Mouse (Mus musculus): Measurements from ENCODE around the gene F11r. TPM values are rescaled to one million over a fixed set of nuclear protein-coding genes. Genes with fewer than 3 reads are reported as not detected.
A peak's percentile ranks its signal among the peaks of the same experiment; 100 is the strongest.

F11r gene
- polyA plus RNA-seq, 1 experiment from 2014 or later: 95.8 TPM

GRCm38 (mm10) chr1:171407263-171407662 is 30.1 kb upstream of the F11r start:
- no peak overlapping the region for H3K4me2 ChIP-seq (replicated peaks; ENCODE audit: low read depth)
- H3K27ac ChIP-seq (replicated peaks): no peak overlapping the region
- TF ChIP-seq CTCF (IDR thresholded peaks at IDR 0.05; ENCODE audit: low read depth) (no peak), EP300 (optimal IDR thresholded peaks at IDR 0.05) (no peak)
- H3K4me1 ChIP-seq (replicated peaks; ENCODE audit: control insufficient read depth, insufficient read depth): no peaks in the 10 kb centered on the region
- no peak overlapping the region for H3K9ac ChIP-seq (ENCODE audit: low read length)
- H3K4me3 ChIP-seq (ENCODE audit: low read depth, low read length): no peak overlapping the region
- ATAC-seq (ENCODE audit: low FRiP score, low TSS enrichment): no peak
- H3K36me3 ChIP-seq (ENCODE audit: control insufficient read depth, insufficient read depth, low read length): no peaks in the 10 kb centered on the region
- H3K27me3 ChIP-seq (ENCODE audit: control insufficient read depth, insufficient read depth, low read length): no peaks in the 10 kb centered on the region
- no peaks in the 10 kb centered on the region for H3K9me3 ChIP-seq (ENCODE audit: control insufficient read depth, low read length)
- 72% methylated on average over 5 of the region's 5 CpGs for WGBS
- no peak for DNase-seq (ENCODE audit: low spot score)

GRCm38 (mm10) chr1:171410231-171410630 is 27.1 kb upstream of the F11r start:
- no peak overlapping the region for H3K27ac ChIP-seq (replicated peaks)
- no peak overlapping the region for H3K9ac ChIP-seq (ENCODE audit: low read length)
- TF ChIP-seq EP300 (optimal IDR thresholded peaks at IDR 0.05): no peak
- TF ChIP-seq CTCF (IDR thresholded peaks at IDR 0.05; ENCODE audit: low read depth): no peak
- WGBS: 89% methylated on average over 1 of the region's 1 CpGs
- ATAC-seq (ENCODE audit: low FRiP score, low TSS enrichment) (no peak), DNase-seq (ENCODE audit: low spot score) (no peak)
- no peak overlapping the region for H3K4me3 ChIP-seq (ENCODE audit: low read depth, low read length)
- no peak overlapping the region for H3K4me2 ChIP-seq (replicated peaks; ENCODE audit: low read depth)
- H3K9me3 ChIP-seq (ENCODE audit: control insufficient read depth, low read length): no peaks in the 10 kb centered on the region
- H3K36me3 ChIP-seq (ENCODE audit: control insufficient read depth, insufficient read depth, low read length): no peaks in the 10 kb centered on the region
- no peaks in the 10 kb centered on the region for H3K27me3 ChIP-seq (ENCODE audit: control insufficient read depth, insufficient read depth, low read length)
- 0 out of 2 replicates have a peak, but pooled peaks cover 3% of the 10 kb centered on the region for H3K4me1 ChIP-seq (replicated peaks; ENCODE audit: control insufficient read depth, insufficient read depth)

- Histone ChIP-seq H3K4me2 (replicated peaks; ENCODE audit: low read depth) (peak within 1 kb of the TSS; percentile 64), H3K4me3 (ENCODE audit: low read depth, low read length) (peak within 1 kb of the TSS; percentile 94), H3K4me1 (replicated peaks; ENCODE audit: control insufficient read depth, insufficient read depth) (0 out of 2 replicates have a peak, but pooled peaks cover 3% of the 10 kb centered on the region), H3K36me3 (ENCODE audit: control insufficient read depth, insufficient read depth, low read length) (peaks cover 4% of the 10 kb centered on the region; the same call in 1 of the 2 replicates), H3K27ac (replicated peaks) (peak within 1 kb of the TSS; percentile 96), H3K27me3 (ENCODE audit: control insufficient read depth, insufficient read depth, low read length) (no peaks in the 10 kb centered on the region), H3K9ac (ENCODE audit: low read length) (peak within 1 kb of the TSS; percentile 96), H3K9me3 (ENCODE audit: control insufficient read depth, low read length) (no peaks in the 10 kb centered on the region)
- WGBS: 1% methylated on average over 36 of the region's 36 CpGs
- ATAC-seq (ENCODE audit: low FRiP score, low TSS enrichment) (peak; percentile 95), DNase-seq (ENCODE audit: low spot score) (peak; percentile 96)
- TF ChIP-seq EP300 (optimal IDR thresholded peaks at IDR 0.05): peak; percentile 49
- TF ChIP-seq CTCF (IDR thresholded peaks at IDR 0.05; ENCODE audit: low read depth): 0 out of 2 replicates have a peak, but pooled peaks have one; percentile 23
These were observed 26.3 kb upstream of the F11r start, which contains the start of gene Usf1 for GRCm38 (mm10) chr1:171410947-171411484. Usf1 (plus strand) TSS chr1:171411313.

GRCm38 (mm10) chr1:171411492-171411941 is 25.8 kb upstream of the F11r start:
- TF ChIP-seq EP300 (optimal IDR thresholded peaks at IDR 0.05) (peak; percentile 49), CTCF (IDR thresholded peaks at IDR 0.05; ENCODE audit: low read depth) (no peak)
- Histone ChIP-seq H3K9ac (ENCODE audit: low read length) (peak overlapping the region; percentile 96), H3K36me3 (ENCODE audit: control insufficient read depth, insufficient read depth, low read length) (peaks cover 7% of the 10 kb centered on the region; the same call in 1 of the 2 replicates), H3K4me3 (ENCODE audit: low read depth, low read length) (peak overlapping the region; percentile 94), H3K4me2 (replicated peaks; ENCODE audit: low read depth) (peak overlapping the region; percentile 64), H3K4me1 (replicated peaks; ENCODE audit: control insufficient read depth, insufficient read depth) (0 out of 2 replicates have a peak, but pooled peaks cover 3% of the 10 kb centered on the region), H3K27me3 (ENCODE audit: control insufficient read depth, insufficient read depth, low read length) (no peaks in the 10 kb centered on the region), H3K9me3 (ENCODE audit: control insufficient read depth, low read length) (no peaks in the 10 kb centered on the region), H3K27ac (replicated peaks) (peak overlapping the region; percentile 96)
- DNase-seq (ENCODE audit: low spot score): no peak
- whole genome bisulfite sequencing: under 1% methylated on average over 38 of the region's 39 CpGs
- ATAC-seq (ENCODE audit: low FRiP score, low TSS enrichment): peak; percentile 78

- peak; percentile 60 for DNase-seq (ENCODE audit: low spot score)
- TF ChIP-seq CTCF (IDR thresholded peaks at IDR 0.05; ENCODE audit: low read depth): peak; percentile 44
- no peak for TF ChIP-seq EP300 (optimal IDR thresholded peaks at IDR 0.05)
- Histone ChIP-seq H3K36me3 (ENCODE audit: control insufficient read depth, insufficient read depth, low read length) (peaks cover 7% of the 10 kb centered on the region; the same call in 1 of the 2 replicates), H3K4me2 (replicated peaks; ENCODE audit: low read depth) (peak overlapping the region; percentile 64), H3K9ac (ENCODE audit: low read length) (peak overlapping the region; percentile 96), H3K4me1 (replicated peaks; ENCODE audit: control insufficient read depth, insufficient read depth) (0 out of 2 replicates have a peak, but pooled peaks cover 3% of the 10 kb centered on the region), H3K27ac (replicated peaks) (peak overlapping the region; percentile 96), H3K9me3 (ENCODE audit: control insufficient read depth, low read length) (no peaks in the 10 kb centered on the region), H3K27me3 (ENCODE audit: control insufficient read depth, insufficient read depth, low read length) (no peaks in the 10 kb centered on the region), H3K4me3 (ENCODE audit: low read depth, low read length) (peak overlapping the region; percentile 94)
- WGBS: under 1% methylated on average over 20 of the region's 20 CpGs
- ATAC-seq (ENCODE audit: low FRiP score, low TSS enrichment): peak; percentile 28; the same call in 1 of the 2 replicates
These were observed 25.3 kb upstream of the F11r start for GRCm38 (mm10) chr1:171412001-171412441.

GRCm38 (mm10) chr1:171412446-171412845 is 24.9 kb upstream of the F11r start:
- no peak for TF ChIP-seq EP300 (optimal IDR thresholded peaks at IDR 0.05)
- no peak for TF ChIP-seq CTCF (IDR thresholded peaks at IDR 0.05; ENCODE audit: low read depth)
- DNase-seq (ENCODE audit: low spot score) (no peak), ATAC-seq (ENCODE audit: low FRiP score, low TSS enrichment) (no peak; the same call in 1 of the 2 replicates)
- Histone ChIP-seq H3K27ac (replicated peaks) (peak overlapping the region; percentile 96), H3K36me3 (ENCODE audit: control insufficient read depth, insufficient read depth, low read length) (peaks cover 7% of the 10 kb centered on the region; the same call in 1 of the 2 replicates), H3K9me3 (ENCODE audit: control insufficient read depth, low read length) (no peaks in the 10 kb centered on the region), H3K27me3 (ENCODE audit: control insufficient read depth, insufficient read depth, low read length) (no peaks in the 10 kb centered on the region), H3K4me2 (replicated peaks; ENCODE audit: low read depth) (peak overlapping the region; percentile 64), H3K4me3 (ENCODE audit: low read depth, low read length) (peak overlapping the region; percentile 94), H3K4me1 (replicated peaks; ENCODE audit: control insufficient read depth, insufficient read depth) (0 out of 2 replicates have a peak, but pooled peaks cover 3% of the 10 kb centered on the region), H3K9ac (ENCODE audit: low read length) (peak overlapping the region; percentile 96)
- 22% methylated on average over 3 of the region's 3 CpGs for WGBS

Measured in stomach, postnatal 0 days (tissue).